Mouse (Mus musculus) kidney, adult 2 months (tissue): ENCODE data around the gene Spty2d1. TPM values are rescaled to one million over a fixed set of nuclear protein-coding genes. Genes with fewer than 3 reads are reported as not detected.

Source experiments
- DNase-seq: peaks from one replicate; pipeline ENCODE4 v3.0.0; 2021
- H3K27ac ChIP-seq: fragments of 200-500 bp; 2 replicates; pipeline ENCODE4 v1.5.1; 2012; ENCODE audit warnings: low read depth, low read length, control low read depth, inconsistent platforms; ENCODE audit not compliant: insufficient read depth
- H3K27me3 ChIP-seq: fragments of 200-500 bp; replicated peaks from 2 replicates; pipeline ENCODE4 v1.6.1; 2012; ENCODE audit warnings: mild to moderate bottlenecking, moderate library complexity, low read length, inconsistent platforms; ENCODE audit not compliant: control insufficient read depth, insufficient read depth
- H3K36me3 ChIP-seq: fragments of 200-500 bp; 2 replicates; pipeline ENCODE4 v1.6.1; 2012; ENCODE audit warnings: mild to moderate bottlenecking, moderate library complexity, low read length, inconsistent platforms; ENCODE audit not compliant: control insufficient read depth, insufficient read depth
- H3K4me1 ChIP-seq: fragments of 200-500 bp; 2 replicates; pipeline ENCODE4 v1.6.1; 2011; ENCODE audit warnings: low read length; ENCODE audit not compliant: control insufficient read depth, insufficient read depth
- H3K4me3 ChIP-seq: fragments of 200-500 bp; 2 replicates; pipeline ENCODE4 v1.5.1; 2011; ENCODE audit warnings: mild to moderate bottlenecking, low read depth, low read length, control low read depth; ENCODE audit not compliant: insufficient read depth
- CTCF ChIP-seq: fragments of 200-500 bp; conservative IDR thresholded peaks from 2 replicates; pipeline ENCODE4 v1.5.1; 2011; ENCODE audit warnings: low read depth, mild to moderate bottlenecking, control low read depth, low read length, moderate library complexity, mixed read lengths; ENCODE audit not compliant: insufficient read depth, insufficient read length
- POLR2A ChIP-seq: fragments of 200-500 bp; IDR thresholded peaks from one replicate; pipeline ENCODE4 v1.6.1; 2011; ENCODE audit warnings: low read depth, low read length, control low read depth
- WGBS: fragments of 180-500 bp; shearing (Covaris S2); methylation state at CpG from one replicate; pipeline ENCODE4 v1.1.7; 2018; 5-methylcytosine and 5-hydroxymethylcytosine counted together
- polyA plus RNA-seq: library from polyadenylated mRNA; depleted of rRNA; stranded (reverse); fragments of >200 nt; gene quantifications from 2 replicates; pipeline ENCODE4 v1.2.3, GENCODE M21; 2012

Gene Spty2d1
- polyA plus RNA-seq, 1 experiment = 7.2 TPM

GRCm38 (mm10) chr7:46987073-46987472, 21.1 kb downstream of the Spty2d1 start:
- Histone ChIP-seq H3K27me3 (no peaks in the 10 kb centered on the region; the same call in 1 of the 2 replicates), H3K4me1 (no peaks in the 10 kb centered on the region), H3K36me3 (no peaks in the 10 kb centered on the region; the same call in 1 of the 2 replicates), H3K4me3 (no peak overlapping the region), H3K27ac (no peak overlapping the region)
- TF ChIP-seq POLR2A = no peak
- TF ChIP-seq CTCF = no peak
- DNase-seq = no peak
- 48% methylated on average over 2 of the region's 2 CpGs for WGBS

GRCm38 (mm10) chr7:46986646-46987045, 21.6 kb downstream of the Spty2d1 start:
- no peak overlapping the region for H3K27ac ChIP-seq
- TF ChIP-seq CTCF = no peak
- TF ChIP-seq POLR2A = no peak
- 47% methylated on average over 5 of the region's 5 CpGs for WGBS
- no peaks in the 10 kb centered on the region; the same call in 1 of the 2 replicates for H3K27me3 ChIP-seq
- DNase-seq = no peak
- no peaks in the 10 kb centered on the region; the same call in 1 of the 2 replicates for H3K36me3 ChIP-seq
- no peak overlapping the region for H3K4me3 ChIP-seq
- H3K4me1 ChIP-seq = no peaks in the 10 kb centered on the region

GRCm38 (mm10) chr7:46985718-46986505, 22.3 kb downstream of the Spty2d1 start:
- 53% methylated on average over 8 of the region's 8 CpGs for WGBS
- no peak for DNase-seq
- TF ChIP-seq POLR2A (no peak), CTCF (no peak)

GRCm38 (mm10) chr7:46983280-46983679, 24.9 kb downstream of the Spty2d1 start, which contains the start of gene Gm9999:
Gene Gm9999, plus strand, starts transcription at chr7:46983580.
- DNase-seq = no peak
- TF ChIP-seq CTCF = no peak
- WGBS = 88% methylated on average over 3 of the region's 3 CpGs
- H3K4me3 ChIP-seq = no peak within 1 kb of the TSS
- no peaks in the 10 kb centered on the region for H3K36me3 ChIP-seq
- no peaks in the 10 kb centered on the region for H3K4me1 ChIP-seq
- no peaks in the 10 kb centered on the region; the same call in 1 of the 2 replicates for H3K27me3 ChIP-seq
- no peak within 1 kb of the TSS for H3K27ac ChIP-seq

More at GRCm38 (mm10) chr7:46985718-46986505, 22.3 kb downstream of the Spty2d1 start:
- H3K27me3 ChIP-seq = no peaks in the 10 kb centered on the region; the same call in 1 of the 2 replicates
- H3K4me1 ChIP-seq = no peaks in the 10 kb centered on the region
- no peak overlapping the region for H3K4me3 ChIP-seq
- H3K27ac ChIP-seq = no peak overlapping the region
- H3K36me3 ChIP-seq = no peaks in the 10 kb centered on the region

GRCm38 (mm10) chr7:46975456-46975855, 32.8 kb downstream of the Spty2d1 start:
- 92% methylated on average over 11 of the region's 11 CpGs for WGBS
- Histone ChIP-seq H3K27me3 (no peaks in the 10 kb centered on the region), H3K27ac (no peak overlapping the region), H3K4me3 (no peak overlapping the region), H3K36me3 (no peaks in the 10 kb centered on the region), H3K4me1 (no peaks in the 10 kb centered on the region)
- no peak for DNase-seq
- TF ChIP-seq POLR2A (no peak), CTCF (no peak)

- H3K27me3 ChIP-seq = no peaks in the 10 kb centered on the region
- no peaks in the 10 kb centered on the region for H3K4me1 ChIP-seq
- TF ChIP-seq POLR2A (no peak), CTCF (no peak)
- WGBS = 95% methylated on average over 4 of the region's 4 CpGs
- H3K36me3 ChIP-seq = no peaks in the 10 kb centered on the region
- DNase-seq = no peak
- H3K4me3 ChIP-seq = no peak overlapping the region
- H3K27ac ChIP-seq = no peak overlapping the region
Observed at GRCm38 (mm10) chr7:46974648-46975047, 33.6 kb downstream of the Spty2d1 start.

- no peak for DNase-seq
- Histone ChIP-seq H3K36me3 (no peaks in the 10 kb centered on the region), H3K4me3 (no peak overlapping the region), H3K27ac (no peak overlapping the region), H3K4me1 (no peaks in the 10 kb centered on the region), H3K27me3 (no peaks in the 10 kb centered on the region)
- TF ChIP-seq CTCF (no peak), POLR2A (no peak)
- 91% methylated on average over 4 of the region's 4 CpGs for WGBS
Observed at GRCm38 (mm10) chr7:46969898-46970297, 38.3 kb downstream of the Spty2d1 start.
